In the genomic region with DNA sequence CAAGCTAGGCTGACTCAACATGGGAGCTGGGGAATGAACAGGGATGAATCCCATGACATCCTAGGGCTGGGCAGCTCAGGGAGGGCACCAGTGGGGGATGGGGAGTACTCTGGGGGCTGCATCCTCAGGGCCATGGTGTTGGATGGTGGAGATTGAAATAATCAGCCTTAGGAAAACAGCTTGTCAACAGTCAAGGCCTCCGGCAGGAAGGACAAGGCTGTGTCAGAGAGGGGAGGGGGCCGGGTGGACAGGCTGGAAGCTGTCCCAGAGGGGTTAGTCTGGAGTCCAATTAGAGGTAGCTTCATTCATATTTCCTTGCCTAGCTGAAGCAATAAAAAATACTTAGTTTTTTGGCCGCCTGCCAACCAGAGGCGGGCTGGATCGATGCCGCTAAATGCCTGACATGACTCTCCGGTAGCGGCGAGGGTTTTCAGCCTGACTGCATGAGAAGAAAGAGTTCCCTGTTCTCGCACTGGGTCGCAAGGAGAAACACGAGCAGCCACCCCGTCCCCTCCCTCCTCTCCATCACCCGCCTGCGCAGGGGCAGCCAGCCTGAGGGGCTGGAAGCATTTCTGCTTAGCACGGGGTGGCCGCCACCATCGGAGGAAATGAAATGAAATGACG, we compare ENCODE assay signal across 9 mouse cellular contexts. TPM values are rescaled to one million over a fixed set of nuclear protein-coding genes. Genes with fewer than 3 reads are reported as not detected.
DNase-seq lines count a peak whose midpoint lies in the region; ATAC-seq lines count a peak whose summit lies in the region.
"Had no signal": no experiment of that assay in that cellular context is flagged by ENCODE, and none has a peak within 500 bp of the region (broad histone marks: within the 10 kb centered on the region; RNA-seq: fewer than 3 reads in every experiment).

No protein-coding gene starts in this region.

- 0 out of 2 replicates have a peak overlapping the region, but pooled peaks have one; percentile 34 for H3K9ac ChIP-seq in forebrain, embryonic 13.5 days
- no peak overlapping the region for H3K9ac ChIP-seq in heart, embryonic 16.5 days (ENCODE audit: low read length)
- no peak overlapping the region for H3K9ac ChIP-seq in limb, embryonic 15.5 days
- H3K9ac ChIP-seq: liver, embryonic 13.5 days had no signal

- peak overlapping the region; percentile 52 for H3K4me2 ChIP-seq in forebrain, embryonic 13.5 days
- H3K4me2 ChIP-seq in heart, embryonic 16.5 days (ENCODE audit: low read depth, low read length) = peak overlapping the region; percentile 31; the same call in 1 of the 2 replicates
- H3K4me2 ChIP-seq in limb, embryonic 15.5 days = peak overlapping the region; percentile 40
- H3K4me2 ChIP-seq: liver, embryonic 13.5 days had no signal

- 3% methylated on average over 19 of the region's 19 CpGs for WGBS in forebrain, embryonic 13.5 days
- WGBS in heart, embryonic 16.5 days = 25% methylated on average over 19 of the region's 19 CpGs
- WGBS in limb, embryonic 15.5 days = 10% methylated on average over 19 of the region's 19 CpGs

- peaks cover 82% of the 10 kb centered on the region for H3K4me1 ChIP-seq in forebrain, embryonic 13.5 days
- H3K4me1 ChIP-seq in heart, embryonic 16.5 days (ENCODE audit: control insufficient read depth, insufficient read depth, low read length) = peaks cover 11% of the 10 kb centered on the region
- H3K4me1 ChIP-seq in limb, embryonic 15.5 days = peaks cover 66% of the 10 kb centered on the region

- peak; percentile 75 for DNase-seq in urinary bladder, postnatal 14 days (ENCODE audit: low spot score)
- DNase-seq in urinary bladder, adult 18-20 months (ENCODE audit: low spot score in 2 of 2) = no peak
- DNase-seq in kidney, postnatal 14 days = peak; percentile 93
- DNase-seq in ovary, postnatal 36 days (ENCODE audit: low spot score) = peak; percentile 70
- DNase-seq: liver, embryonic 13.5 days had no signal

- ATAC-seq in forebrain, embryonic 13.5 days = peak; percentile 87
- ATAC-seq in heart, embryonic 16.5 days (replicated peaks; ENCODE audit: extremely low read depth, insufficient read depth, low FRiP score) = peak; percentile 64
- ATAC-seq in limb, embryonic 15.5 days (ENCODE audit: insufficient number of reproducible peaks, low FRiP score, low TSS enrichment, low read depth) = peak; percentile 76
- ATAC-seq in megakaryocyte, adult 5-6 weeks (ENCODE audit: poor library complexity, severe bottlenecking) = no peak

- peak overlapping the region; percentile 12; the same call in 1 of the 2 replicates for H3K4me3 ChIP-seq in forebrain, embryonic 13.5 days
- H3K4me3 ChIP-seq in heart, embryonic 16.5 days (ENCODE audit: low read length) = no peak overlapping the region
- H3K4me3 ChIP-seq in limb, embryonic 15.5 days = 0 out of 2 replicates have a peak overlapping the region, but pooled peaks have one; percentile 1
- H3K4me3 ChIP-seq: liver, embryonic 13.5 days had no signal

- H3K36me3 ChIP-seq in forebrain, embryonic 13.5 days (ENCODE audit: poor library complexity, severe bottlenecking) = peaks cover 81% of the 10 kb centered on the region
- H3K36me3 ChIP-seq in heart, embryonic 16.5 days (ENCODE audit: control insufficient read depth, insufficient read depth) = peaks cover 34% of the 10 kb centered on the region
- peaks cover 74% of the 10 kb centered on the region for H3K36me3 ChIP-seq in limb, embryonic 15.5 days

- H3K9me3 ChIP-seq in forebrain, embryonic 13.5 days (replicated peaks) = no peaks in the 10 kb centered on the region
- peaks cover 3% of the 10 kb centered on the region; the same call in 1 of the 2 replicates for H3K9me3 ChIP-seq in heart, embryonic 16.5 days (replicated peaks; ENCODE audit: control insufficient read depth, low read length)
- H3K9me3 ChIP-seq in limb, embryonic 15.5 days = no peaks in the 10 kb centered on the region
- H3K9me3 ChIP-seq: liver, embryonic 13.5 days had no signal

- no peaks in the 10 kb centered on the region for H3K27me3 ChIP-seq in forebrain, embryonic 13.5 days
- H3K27me3 ChIP-seq in heart, embryonic 16.5 days (ENCODE audit: control insufficient read depth, insufficient read depth, low read length) = peaks cover 78% of the 10 kb centered on the region
- H3K27me3 ChIP-seq in limb, embryonic 15.5 days = no peaks in the 10 kb centered on the region
- H3K27me3 ChIP-seq: liver, embryonic 13.5 days had no signal

- H3K27ac ChIP-seq in forebrain, embryonic 13.5 days = peak overlapping the region; percentile 91
- no peak overlapping the region for H3K27ac ChIP-seq in heart, embryonic 16.5 days (ENCODE audit: low read length)
- peak overlapping the region; percentile 71 for H3K27ac ChIP-seq in limb, embryonic 15.5 days
- H3K27ac ChIP-seq: liver, embryonic 13.5 days had no signal

RNA-seq across cellular contexts. Expression of gene Tle3, which starts 32.9 kb away (rescaled TPM):
- 36.6 and 39.2 TPM in 2 replicates for polyA plus RNA-seq in forebrain, embryonic 13.5 days (2015; fragmentation: Nextera tagmentation; extraction: Ambion mirVana)
- 9.8 and 10.8 TPM in 2 replicates for polyA plus RNA-seq in heart, embryonic 16.5 days (2015; fragmentation: Nextera tagmentation; extraction: Ambion mirVana)
- polyA plus RNA-seq in limb, embryonic 15.5 days (2015; fragmentation: Nextera tagmentation; extraction: Ambion mirVana) = 38.0 and 42.9 TPM in 2 replicates
- 113 and 146 TPM in 2 replicates for total RNA-seq in megakaryocyte, adult 5-6 weeks (2015)
- 79.4 and 92.9 TPM in 2 replicates for total RNA-seq in megakaryocyte, adult 5-6 weeks (2017)

Comparison
In these comparisons a context has a peak if more than half of its experiments do, and no peak if none do; other contexts are left out.
1. DNase-seq: peak in urinary bladder, postnatal 14 days (single experiment), kidney, postnatal 14 days (single experiment) and ovary, postnatal 36 days (single experiment); none in urinary bladder, adult 18-20 months (0 of 2).
2. Peak in every context shown above with its lines, with median percentiles within 50 percentile points of each other: H3K4me2 ChIP-seq.